Mouse (Mus musculus) heart, adult 18-20 months (tissue): ENCODE results near the gene Obox8. TPM values are rescaled to one million over a fixed set of nuclear protein-coding genes. Genes with fewer than 3 reads are reported as not detected.

Experiments used
- DNase-seq, 2 experiments: peaks; one replicate each; pipeline ENCODE4 v3.0.0; 2021 to 2022; ENCODE audit warnings: mixed read lengths in 1 of 2
- long read RNA-seq, 2 experiments: library from polyadenylated mRNA; stranded (forward); transcript quantifications; one replicate each; pipeline ENCODE4 v2.0.0; 2021
- total RNA-seq, 2 experiments: library from RNA; stranded (reverse); gene quantifications; 2 replicates each; pipeline ENCODE4 v1.2.3; 2021

The Obox8 gene
- total RNA-seq: not detected
- long read RNA-seq, experiment 1: 0 reads
- long read RNA-seq, experiment 2: 0 reads

GRCm38 (mm10) chr7:14333457-14333856 is at the start of gene Obox8:
Obox8 (minus strand) TSS chr7:14333557.
- DNase-seq: no peak

- no peak for DNase-seq
Measured at GRCm38 (mm10) chr7:14317209-14317608, 16.1 kb downstream of the Obox8 start.

GRCm38 (mm10) chr7:14308671-14309070 is 24.7 kb downstream of the Obox8 start:
- DNase-seq: no peak

- no peak for DNase-seq
Measured at GRCm38 (mm10) chr7:14307571-14307970, 25.8 kb downstream of the Obox8 start.

Other genes starting within 250 kb of the Obox8 start
- gene Sult2a3, start 210.5 kb downstream of the Obox8 start, total RNA-seq: not detected
- gene Sult2a6, start 78.7 kb downstream of the Obox8 start, total RNA-seq: not detected
- gene Sult2a8, start 113.2 kb upstream of the Obox8 start, total RNA-seq: not detected
- gene Sult2a7, start 160.7 kb upstream of the Obox8 start, total RNA-seq: not detected
- gene Vmn1r90, start 229.9 kb upstream of the Obox8 start, total RNA-seq: not detected